Mouse (Mus musculus) midbrain, embryonic 12.5 days (tissue): ENCODE measurements around the gene Galntl6. TPM values are rescaled to one million over a fixed set of nuclear protein-coding genes. Genes with fewer than 3 reads are reported as not detected.

Experiments used
- ATAC-seq: fragments of 200-750 bp; cut with Nextera tagmentation; 2 replicates; pipeline ENCODE4 v1.8.0; 2017; ENCODE audit warnings: low read depth, moderate TSS enrichment, moderate library complexity; ENCODE audit not compliant: low FRiP score
- H3K27ac ChIP-seq: fragments of 300-500 bp; sonication (generic); replicated peaks from 2 replicates; pipeline ENCODE4 v1.5.1; 2016; ENCODE audit warnings: mild to moderate bottlenecking
- H3K27me3 ChIP-seq: fragments of 300-500 bp; sonication (generic); 2 replicates; pipeline ENCODE4 v1.6.1; 2016; ENCODE audit warnings: mild to moderate bottlenecking
- H3K36me3 ChIP-seq: fragments of 300-500 bp; sonication (generic); 2 replicates; pipeline ENCODE4 v1.6.1; 2016
- H3K4me1 ChIP-seq: fragments of 300-500 bp; sonication (generic); 2 replicates; pipeline ENCODE4 v1.6.1; 2016
- H3K4me2 ChIP-seq: fragments of 300-500 bp; sonication (generic); replicated peaks from 2 replicates; pipeline ENCODE4 v1.6.1; 2016; ENCODE audit warnings: mild to moderate bottlenecking, moderate library complexity
- H3K4me3 ChIP-seq: fragments of 300-500 bp; sonication (generic); 2 replicates; pipeline ENCODE4 v1.5.1; 2016; ENCODE audit warnings: mild to moderate bottlenecking
- H3K9ac ChIP-seq: fragments of 300-500 bp; sonication (generic); replicated peaks from 2 replicates; pipeline ENCODE4 v1.6.1; 2016; ENCODE audit warnings: mild to moderate bottlenecking, moderate library complexity
- H3K9me3 ChIP-seq: fragments of 300-500 bp; sonication (generic); 2 replicates; pipeline ENCODE4 v1.6.1; 2016; ENCODE audit warnings: mild to moderate bottlenecking
- WGBS: fragments of 180-500 bp; shearing (Covaris S2); methylation state at CpG from one replicate; pipeline ENCODE4 v1.1.7; 2016; 5-methylcytosine and 5-hydroxymethylcytosine counted together
- polyA plus RNA-seq: library from polyadenylated mRNA; unstranded; fragments of >200 nt; fragmentation: Nextera tagmentation; extraction: Ambion mirVana; gene quantifications from 2 replicates; pipeline ENCODE4 v1.2.1, GENCODE M21; 2016

Galntl6 gene
- polyA plus RNA-seq, 1 experiment from 2014 or later, result 2.7 TPM

DNA sequence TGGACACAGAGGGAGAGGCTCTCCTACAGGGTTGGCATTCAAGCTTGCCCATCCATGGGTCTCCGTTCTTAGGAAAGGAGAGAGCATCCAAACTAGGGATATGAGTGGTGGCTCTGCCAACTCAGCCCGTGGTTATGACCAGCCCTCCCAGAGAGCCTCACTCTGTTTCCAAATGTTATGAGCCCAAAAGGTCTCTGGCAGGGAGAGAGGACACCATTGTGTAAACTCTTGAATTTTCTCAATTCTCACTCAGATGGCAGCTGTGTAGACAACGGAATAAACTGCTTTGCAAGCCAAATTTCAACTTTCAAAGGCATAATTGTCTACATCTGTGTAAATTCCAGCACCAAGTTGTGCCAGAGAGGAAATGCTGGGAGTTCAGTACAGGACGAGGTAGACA is 1105.4 kb downstream of the Galntl6 start:
- WGBS, result 85% methylated on average over 4 of the region's 4 CpGs
- no peaks in the 10 kb centered on the region for H3K27me3 ChIP-seq

DNA sequence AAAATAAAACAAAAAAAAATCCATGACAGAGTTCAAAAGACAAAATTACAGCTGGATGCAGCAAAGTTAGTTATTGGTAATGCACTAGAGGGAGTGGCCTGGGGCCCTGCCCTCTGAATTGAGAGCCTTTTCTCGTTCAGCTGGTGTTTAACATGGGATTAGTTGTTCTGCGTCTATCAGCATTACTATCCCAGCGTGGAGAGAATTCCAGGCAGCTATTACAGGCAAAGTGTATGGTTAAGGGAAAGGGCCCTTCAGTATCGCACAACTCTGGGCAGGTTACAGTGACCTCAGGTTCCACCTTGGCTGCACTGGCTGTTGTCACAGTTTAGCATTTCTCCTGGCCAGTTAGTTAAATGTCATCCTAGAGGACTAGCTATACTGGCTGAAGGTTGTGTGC is 1107.3 kb downstream of the Galntl6 start:
- Histone ChIP-seq H3K9me3 (no peaks in the 10 kb centered on the region), H3K9ac (no peak overlapping the region), H3K4me2 (no peak overlapping the region), H3K27me3 (no peaks in the 10 kb centered on the region), H3K4me1 (no peaks in the 10 kb centered on the region), H3K36me3 (no peaks in the 10 kb centered on the region), H3K4me3 (no peak overlapping the region), H3K27ac (no peak overlapping the region)
- ATAC-seq, result no peak
- 58% methylated on average over 4 of the region's 4 CpGs for WGBS

More for the DNA sequence above, 1105.4 kb downstream of the Galntl6 start:
- Histone ChIP-seq H3K4me1 (no peaks in the 10 kb centered on the region), H3K9ac (no peak overlapping the region), H3K4me2 (no peak overlapping the region), H3K27ac (no peak overlapping the region), H3K9me3 (no peaks in the 10 kb centered on the region), H3K4me3 (no peak overlapping the region), H3K36me3 (no peaks in the 10 kb centered on the region)
- ATAC-seq, result no peak

DNA sequence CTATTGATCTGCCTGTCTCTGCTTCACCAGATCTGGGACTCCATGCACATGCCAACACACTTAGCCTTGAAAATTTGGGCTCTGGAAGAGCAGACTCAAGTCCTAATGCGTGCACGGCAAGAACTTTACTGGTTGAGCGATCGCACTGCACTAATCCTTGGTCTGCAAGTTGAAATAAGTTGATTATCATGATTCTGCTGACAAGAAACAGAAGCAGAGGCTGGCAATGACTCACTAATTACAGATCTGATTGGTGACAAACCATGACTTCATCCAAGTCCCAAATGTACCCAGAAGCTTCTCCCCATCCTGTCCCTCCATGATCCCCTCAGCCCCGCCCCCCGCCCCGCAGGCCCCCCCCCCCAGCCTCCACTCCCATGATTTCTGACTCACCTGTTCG is 1108.6 kb downstream of the Galntl6 start:
- Histone ChIP-seq H3K27me3 (no peaks in the 10 kb centered on the region), H3K9me3 (no peaks in the 10 kb centered on the region), H3K4me1 (peaks cover 3% of the 10 kb centered on the region; the same call in 1 of the 2 replicates), H3K4me2 (no peak overlapping the region), H3K27ac (no peak overlapping the region), H3K4me3 (no peak overlapping the region), H3K9ac (no peak overlapping the region), H3K36me3 (no peaks in the 10 kb centered on the region)
- WGBS, result 83% methylated on average over 5 of the region's 8 CpGs
- no peak for ATAC-seq

DNA sequence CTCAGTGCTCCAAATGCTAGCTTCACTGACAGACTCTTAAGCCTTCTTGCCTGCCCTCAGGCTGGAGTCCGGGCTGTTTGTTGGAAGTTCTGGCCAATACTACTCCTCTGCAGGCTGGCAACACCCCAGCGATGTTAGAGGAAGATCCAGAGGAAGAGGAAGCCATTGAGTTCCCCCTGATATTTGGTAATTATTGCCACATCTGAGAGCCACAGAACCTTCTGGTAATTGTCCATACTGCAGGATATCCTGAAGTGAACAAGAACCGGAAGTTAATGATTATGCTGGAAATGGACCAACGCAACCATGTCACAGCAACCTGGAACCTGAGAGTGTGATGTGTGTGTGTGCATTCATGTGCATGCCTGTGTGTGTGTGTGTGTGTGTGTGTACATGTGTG is 1111.2 kb downstream of the Galntl6 start:
- 82% methylated on average over 4 of the region's 4 CpGs for WGBS
- Histone ChIP-seq H3K36me3 (no peaks in the 10 kb centered on the region), H3K9ac (no peak overlapping the region), H3K9me3 (no peaks in the 10 kb centered on the region), H3K27me3 (peaks cover 21% of the 10 kb centered on the region), H3K27ac (no peak overlapping the region), H3K4me1 (peaks cover 3% of the 10 kb centered on the region; the same call in 1 of the 2 replicates), H3K4me3 (no peak overlapping the region), H3K4me2 (no peak overlapping the region)
- no peak for ATAC-seq

DNA sequence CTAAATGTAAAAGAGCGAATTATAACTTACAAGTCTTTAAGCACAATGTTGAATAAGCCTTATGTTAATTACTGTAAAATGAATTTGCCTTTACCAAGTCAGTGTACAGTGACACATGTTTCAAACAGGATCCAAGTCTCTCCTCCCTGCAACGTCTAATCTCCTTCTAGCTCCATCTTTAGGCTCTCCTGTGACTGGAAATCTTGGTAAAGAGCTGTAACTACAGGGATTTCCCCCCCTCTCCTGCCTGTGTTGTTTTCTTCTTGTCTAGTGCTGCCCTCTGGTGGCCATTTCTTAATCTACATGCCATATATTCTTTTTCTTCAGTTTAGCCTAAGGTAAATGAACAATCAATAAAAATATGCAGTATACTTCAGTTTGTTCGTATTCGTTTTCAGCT is 1112.1 kb downstream of the Galntl6 start:
- Histone ChIP-seq H3K4me3 (peak overlapping the region; percentile 29), H3K4me2 (peak overlapping the region; percentile 51), H3K27me3 (peaks cover 25% of the 10 kb centered on the region), H3K9ac (no peak overlapping the region), H3K9me3 (no peaks in the 10 kb centered on the region), H3K27ac (peak overlapping the region; percentile 56), H3K4me1 (peaks cover 3% of the 10 kb centered on the region; the same call in 1 of the 2 replicates), H3K36me3 (no peaks in the 10 kb centered on the region)
- 16% methylated on average over 4 of the region's 4 CpGs for WGBS
- peak; percentile 85 for ATAC-seq

DNA sequence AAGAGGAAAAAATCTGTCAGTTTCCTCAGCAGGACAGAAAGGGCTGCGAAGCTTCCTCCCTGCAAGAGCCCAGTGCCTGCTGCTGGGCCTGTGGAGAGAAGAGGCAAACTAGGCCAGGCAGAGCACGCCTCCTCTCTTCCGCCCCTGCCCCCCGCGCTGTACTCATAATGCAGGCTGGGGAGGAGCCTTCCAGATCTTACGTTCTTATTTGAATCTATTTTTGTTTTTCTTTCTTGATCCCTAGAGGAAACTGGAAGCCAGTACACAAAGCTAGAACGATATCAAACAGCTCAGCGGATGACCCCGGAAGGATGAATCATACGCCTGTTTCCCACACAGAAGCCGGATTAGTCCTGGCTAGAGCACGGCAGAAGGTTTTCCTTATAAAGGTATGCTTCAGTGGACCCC is 1112.6 kb downstream of the Galntl6 start:
- Histone ChIP-seq H3K36me3 (no peaks in the 10 kb centered on the region), H3K4me2 (peak overlapping the region; percentile 51), H3K4me3 (peak overlapping the region; percentile 29), H3K9ac (peak overlapping the region; percentile 45; the same call in 1 of the 2 replicates), H3K27ac (peak overlapping the region; percentile 56), H3K27me3 (peaks cover 25% of the 10 kb centered on the region), H3K4me1 (peaks cover 6% of the 10 kb centered on the region; the same call in 1 of the 2 replicates), H3K9me3 (no peaks in the 10 kb centered on the region)
- WGBS, result 3% methylated on average over 12 of the region's 12 CpGs
- peak; percentile 80 for ATAC-seq

DNA sequence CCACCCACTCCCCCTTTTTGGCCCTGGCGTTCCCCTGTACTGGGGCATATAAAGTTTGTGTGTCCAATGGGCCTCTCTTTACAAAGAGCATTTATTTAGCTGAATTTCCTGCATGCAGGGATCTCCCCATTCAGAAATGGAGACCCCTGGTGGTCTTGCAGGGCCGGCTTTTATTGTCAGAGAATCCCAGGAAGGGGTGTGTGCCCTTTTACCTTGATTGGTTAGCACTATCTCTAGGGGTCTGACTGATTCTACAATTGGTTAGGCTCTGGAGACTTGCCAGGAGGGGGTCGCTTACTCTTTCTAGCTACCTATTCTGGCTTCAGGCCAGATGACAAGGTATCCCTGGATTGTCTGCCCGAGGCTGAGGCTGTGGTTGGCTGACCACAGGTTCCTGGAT is 1119.0 kb downstream of the Galntl6 start:
- Histone ChIP-seq H3K36me3 (no peaks in the 10 kb centered on the region), H3K4me2 (no peak overlapping the region), H3K4me1 (0 out of 2 replicates have a peak, but pooled peaks cover 5% of the 10 kb centered on the region), H3K27ac (no peak overlapping the region), H3K9ac (no peak overlapping the region), H3K4me3 (no peak overlapping the region), H3K27me3 (peaks cover 24% of the 10 kb centered on the region), H3K9me3 (no peaks in the 10 kb centered on the region)
- 24% methylated on average over 4 of the region's 4 CpGs for WGBS
- peak; percentile 50; the same call in 1 of the 2 replicates for ATAC-seq

DNA sequence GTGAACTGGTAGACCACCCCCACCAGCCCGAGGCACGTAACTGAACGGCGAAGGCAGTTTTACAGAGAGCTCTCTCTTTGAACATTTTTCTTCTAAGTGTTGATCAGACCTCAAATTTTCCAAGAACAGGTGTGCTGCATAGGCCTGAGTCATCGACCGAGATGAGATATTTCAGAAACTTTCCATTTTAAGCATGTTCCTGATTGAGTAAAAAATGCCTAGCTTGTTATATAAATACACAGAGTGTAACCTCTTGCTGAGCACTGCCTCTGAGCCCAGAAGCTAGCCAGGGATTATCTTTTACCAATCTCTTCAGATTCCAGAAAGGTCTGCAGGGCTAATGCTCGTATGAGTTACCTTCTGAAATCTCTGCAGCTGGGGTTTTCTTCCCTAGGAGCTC is 1120.2 kb downstream of the Galntl6 start:
- 78% methylated on average over 7 of the region's 7 CpGs for whole genome bisulfite sequencing
- H3K4me3 ChIP-seq, result no peak overlapping the region

DNA sequence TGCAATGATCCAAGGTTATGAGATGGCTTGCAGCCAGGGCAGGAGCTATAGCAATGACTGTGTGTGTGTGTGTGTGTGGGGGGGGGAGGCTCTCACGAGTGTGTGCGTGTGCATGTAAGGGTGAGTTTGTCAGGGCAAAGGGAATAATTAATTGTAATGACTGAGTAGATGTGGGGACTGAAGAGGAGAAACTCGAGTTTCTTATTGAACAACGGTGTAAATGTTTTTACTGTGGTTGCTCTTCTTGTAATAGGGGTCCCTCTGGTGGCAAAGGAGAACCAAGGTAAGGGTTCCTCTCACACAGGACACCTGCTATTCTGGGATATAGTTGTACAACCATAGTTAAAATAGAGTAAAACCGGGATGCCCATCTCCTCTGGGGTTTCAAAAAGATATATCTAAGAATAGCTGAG is 1121.1 kb downstream of the Galntl6 start:
- 41% methylated on average over 5 of the region's 5 CpGs for WGBS
- Histone ChIP-seq H3K27ac (no peak overlapping the region), H3K4me1 (0 out of 2 replicates have a peak, but pooled peaks cover 5% of the 10 kb centered on the region), H3K9me3 (no peaks in the 10 kb centered on the region), H3K4me2 (no peak overlapping the region), H3K36me3 (no peaks in the 10 kb centered on the region), H3K4me3 (no peak overlapping the region), H3K9ac (no peak overlapping the region), H3K27me3 (peaks cover 8% of the 10 kb centered on the region)
- no peak for ATAC-seq

More for the DNA sequence above, 1120.2 kb downstream of the Galntl6 start:
- Histone ChIP-seq H3K4me2 (no peak overlapping the region), H3K27me3 (peaks cover 17% of the 10 kb centered on the region), H3K36me3 (no peaks in the 10 kb centered on the region), H3K9ac (no peak overlapping the region), H3K9me3 (no peaks in the 10 kb centered on the region), H3K27ac (no peak overlapping the region), H3K4me1 (0 out of 2 replicates have a peak, but pooled peaks cover 5% of the 10 kb centered on the region)
- no peak for ATAC-seq

DNA sequence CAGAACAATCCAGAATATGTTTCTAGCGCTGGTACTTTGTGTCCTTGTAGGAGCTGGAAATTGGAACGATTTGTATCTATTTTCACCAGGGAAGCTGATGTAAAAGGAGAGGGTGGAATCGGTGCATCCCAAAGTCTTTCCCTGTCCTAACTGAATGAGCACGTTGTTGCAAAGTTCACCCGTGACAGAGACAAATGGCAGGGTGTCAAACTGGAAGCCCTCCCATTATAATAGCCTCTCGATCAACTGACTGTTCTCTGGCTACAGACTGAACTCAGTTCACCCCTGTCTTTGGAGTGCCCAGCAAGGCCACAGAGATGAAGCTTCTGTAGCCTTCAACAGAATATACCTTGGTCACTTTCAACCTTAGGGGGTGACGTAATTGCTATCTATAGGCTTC is 1132.9 kb downstream of the Galntl6 start:
- Histone ChIP-seq H3K36me3 (no peaks in the 10 kb centered on the region), H3K27me3 (peaks cover 8% of the 10 kb centered on the region), H3K4me3 (no peak overlapping the region), H3K27ac (no peak overlapping the region), H3K4me1 (no peaks in the 10 kb centered on the region), H3K9me3 (no peaks in the 10 kb centered on the region), H3K4me2 (no peak overlapping the region), H3K9ac (no peak overlapping the region)
- no peak for ATAC-seq
- 81% methylated on average over 7 of the region's 7 CpGs for WGBS

DNA sequence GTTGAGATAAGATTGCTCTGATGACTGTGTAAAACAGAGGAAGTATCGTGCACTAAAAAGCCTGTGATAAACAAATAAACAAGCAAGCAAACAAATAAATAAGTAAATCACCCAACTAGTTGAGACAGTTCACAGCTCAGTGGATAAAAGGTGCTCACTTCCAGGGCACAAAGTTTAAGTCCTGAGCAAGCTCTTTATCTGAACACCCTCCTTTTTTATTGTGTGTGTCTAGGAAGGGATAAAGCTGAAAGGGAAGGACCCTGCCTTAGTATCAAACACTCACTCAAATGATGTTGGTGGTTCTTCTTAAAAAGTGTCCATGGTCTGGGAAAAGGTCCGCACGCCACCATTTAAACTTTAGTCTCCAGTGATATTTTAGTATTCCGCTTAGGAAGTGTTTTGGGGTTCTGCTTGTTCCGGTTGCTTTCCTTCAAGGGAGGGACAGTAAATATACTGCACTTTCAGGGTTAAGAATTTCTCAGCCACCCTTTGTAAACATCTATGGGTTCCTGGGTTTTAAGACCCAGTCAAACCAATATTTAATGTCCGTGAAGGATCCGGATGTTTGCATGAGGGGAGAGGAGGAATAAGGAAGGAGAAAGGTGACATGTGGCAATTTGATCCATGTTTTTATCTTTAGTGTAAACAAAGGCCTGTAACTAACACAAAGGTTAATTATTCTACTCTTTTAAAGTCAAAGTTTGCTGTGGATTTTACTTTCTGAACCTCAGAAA is 1134.3 kb downstream of the Galntl6 start:
- Histone ChIP-seq H3K4me2 (no peak overlapping the region), H3K4me1 (no peaks in the 10 kb centered on the region), H3K36me3 (no peaks in the 10 kb centered on the region), H3K27ac (no peak overlapping the region), H3K4me3 (no peak overlapping the region), H3K9me3 (no peaks in the 10 kb centered on the region), H3K27me3 (peaks cover 8% of the 10 kb centered on the region), H3K9ac (no peak overlapping the region)
- ATAC-seq, result no peak
- 77% methylated on average over 7 of the region's 7 CpGs for WGBS

DNA sequence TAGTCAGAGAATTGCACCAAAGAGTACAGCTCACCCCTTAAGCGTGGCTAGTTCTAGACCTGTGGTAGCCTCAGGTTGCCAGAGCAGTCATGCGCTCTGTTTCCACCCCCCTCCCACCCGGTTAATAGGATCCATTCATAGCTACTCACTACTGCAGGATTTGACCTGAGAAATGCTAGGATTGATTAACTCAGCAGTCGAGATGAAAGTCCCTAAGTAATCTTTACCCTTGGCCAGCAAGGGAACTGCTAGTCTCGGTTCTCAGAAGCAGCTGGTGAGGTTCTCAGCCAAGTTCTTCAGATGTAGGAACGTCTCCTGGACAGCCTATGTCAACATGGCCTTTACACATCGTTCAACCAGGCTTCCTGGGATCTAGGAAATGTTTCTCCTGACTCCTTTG is 1135.7 kb downstream of the Galntl6 start:
- Histone ChIP-seq H3K36me3 (no peaks in the 10 kb centered on the region), H3K27ac (no peak overlapping the region), H3K4me2 (no peak overlapping the region), H3K4me3 (no peak overlapping the region), H3K9ac (no peak overlapping the region), H3K27me3 (peaks cover 11% of the 10 kb centered on the region), H3K4me1 (no peaks in the 10 kb centered on the region), H3K9me3 (no peaks in the 10 kb centered on the region)
- WGBS, result 49% methylated on average over 7 of the region's 7 CpGs
- no peak for ATAC-seq
